Mouse (Mus musculus): Measurements from ENCODE around the gene Tap2. TPM values are rescaled to one million over a fixed set of nuclear protein-coding genes. Genes with fewer than 3 reads are reported as not detected.

The Tap2 gene
- 1 to 10 TPM; 7.0 to 7.8 TPM for total RNA-seq (2021)
- long read RNA-seq, experiment 1, transcript Tap2-201 (12 exons, 3,442 nt), result major isoform, 10 of 13 reads
- long read RNA-seq, experiment 1, partial matches to known transcripts, result 2 of 13 reads
- long read RNA-seq, experiment 1, other reads (novel, unspliced or antisense), result 0 of 13 reads
- long read RNA-seq, experiment 2, transcript Tap2-201 (12 exons, 3,442 nt), result major isoform, 7 of 9 reads
- long read RNA-seq, experiment 2, partial matches to known transcripts, result 0 of 9 reads
- long read RNA-seq, experiment 2, other reads (novel, unspliced or antisense), result 1 of 9 reads

- H3K27ac ChIP-seq, result peak within 1 kb of the TSS; percentile 68
- peak within 1 kb of the TSS; percentile 77 for H3K4me3 ChIP-seq
- no peak for TF ChIP-seq CTCF (IDR thresholded peaks at IDR 0.05)
- intact Hi-C loops (cut with DNase I), result no loop called here
- no peak for DNase-seq (ENCODE audit: extremely low spot score in 1 of 2, low spot score in 2 of 2)
Observed at GRCm38 (mm10) chr17:34203444-34203843, at the start of gene Tap2. Tap2 (plus strand) TSS chr17:34203527.

- no peak overlapping the region for H3K4me3 ChIP-seq
- DNase-seq (ENCODE audit: extremely low spot score in 1 of 2, low spot score in 2 of 2), result no peak
- no peak for TF ChIP-seq CTCF (IDR thresholded peaks at IDR 0.05)
- no peak overlapping the region for H3K27ac ChIP-seq
- intact Hi-C loops (cut with DNase I), result no loop called here
Observed at GRCm38 (mm10) chr17:34155534-34155933, 47.8 kb upstream of the Tap2 start.

DNA sequence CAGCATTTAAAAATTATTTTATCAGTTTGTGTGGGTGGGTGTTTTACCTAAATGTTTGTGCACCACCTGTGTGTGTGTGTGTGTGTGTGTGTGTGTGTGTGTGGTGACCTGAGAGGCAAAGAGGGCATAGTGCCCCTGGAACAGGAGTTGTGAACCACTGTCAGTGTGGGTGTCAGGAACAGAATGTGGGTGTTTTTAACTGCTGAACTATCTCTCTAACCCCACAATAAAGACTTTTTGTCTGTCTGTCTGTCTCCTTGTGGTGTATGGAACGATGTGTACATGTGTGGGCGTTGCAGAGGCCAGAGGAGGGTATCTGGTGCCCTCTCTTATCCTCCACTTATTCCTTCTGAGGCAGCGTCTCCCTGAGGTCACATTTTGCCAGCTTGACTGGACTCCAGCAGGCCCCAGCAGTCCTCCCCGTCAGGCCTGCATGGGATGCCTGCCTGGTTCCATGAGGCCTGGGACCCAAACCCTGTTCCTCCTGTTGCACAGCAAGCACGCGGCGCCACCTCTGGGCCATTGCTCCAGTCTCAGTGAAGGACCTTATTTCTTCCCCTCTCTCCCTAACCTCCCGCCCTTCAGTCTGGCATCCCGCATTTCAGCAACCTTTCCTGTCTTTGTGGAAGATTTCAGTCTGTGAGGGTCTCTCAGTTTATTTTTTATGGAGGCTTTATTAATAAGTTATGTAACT lies 39.0 kb upstream of the Tap2 start:
- Histone ChIP-seq H3K4me3 (no peak overlapping the region), H3K27ac (no peak overlapping the region)
- intact Hi-C loops (cut with DNase I), result no loop called here
- DNase-seq (ENCODE audit: extremely low spot score in 1 of 2, low spot score in 2 of 2), result no peak
- TF ChIP-seq CTCF (IDR thresholded peaks at IDR 0.05), result peak; percentile 20; the same call in 1 of the 2 replicates

GRCm38 (mm10) chr17:34165033-34165730 lies 38.1 kb upstream of the Tap2 start:
- peak; percentile 16; the same call in 1 of the 2 replicates for TF ChIP-seq CTCF (IDR thresholded peaks at IDR 0.05)
- no peak overlapping the region for H3K4me3 ChIP-seq
- no peak for DNase-seq (ENCODE audit: extremely low spot score in 1 of 2, low spot score in 2 of 2)
- no peak overlapping the region for H3K27ac ChIP-seq
- intact Hi-C loops (cut with DNase I), result no loop called here

- intact Hi-C loops (cut with DNase I), result loop anchor here (1.0 to 2.0 kb wide), 2 partner anchors 34 to 68 kb away; no protein-coding TSS in a partner anchor
- Histone ChIP-seq H3K4me3 (no peak overlapping the region), H3K27ac (no peak overlapping the region)
- DNase-seq (ENCODE audit: extremely low spot score in 1 of 2, low spot score in 2 of 2), result no peak
- peak; percentile 73 for TF ChIP-seq CTCF (IDR thresholded peaks at IDR 0.05)
Observed at GRCm38 (mm10) chr17:34169279-34169678, 34.0 kb upstream of the Tap2 start.

DNA sequence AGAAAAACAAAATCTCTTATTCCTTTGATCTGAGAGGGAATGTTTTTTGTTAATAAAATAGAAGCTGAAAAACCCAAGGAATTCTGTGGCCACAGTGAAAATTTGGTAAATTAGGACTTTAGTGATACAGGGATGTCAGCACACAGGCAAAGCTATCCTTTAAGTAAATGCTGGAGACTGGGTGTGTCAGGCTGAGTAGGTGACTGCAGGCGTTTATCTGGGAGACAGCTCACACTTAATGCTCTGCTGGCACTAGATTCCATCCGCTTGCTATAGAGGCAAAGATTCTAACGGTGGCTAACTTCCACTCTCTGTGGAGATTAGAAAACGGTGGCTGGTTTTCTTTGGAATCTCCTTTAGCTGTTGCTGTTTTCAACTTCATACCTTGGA lies 32.8 kb upstream of the Tap2 start:
- no peak for TF ChIP-seq CTCF (IDR thresholded peaks at IDR 0.05)
- Histone ChIP-seq H3K4me3 (no peak overlapping the region), H3K27ac (no peak overlapping the region)
- no peak for DNase-seq (ENCODE audit: extremely low spot score in 1 of 2, low spot score in 2 of 2)
- intact Hi-C loops (cut with DNase I), result loop anchor here (1.0 to 2.0 kb wide), 5 partner anchors 34 to 240 kb away; no protein-coding TSS in a partner anchor

- Histone ChIP-seq H3K4me3 (no peak overlapping the region), H3K27ac (no peak overlapping the region)
- intact Hi-C loops (cut with DNase I), result loop anchor here (1.0 to 2.0 kb wide), 5 partner anchors 33 to 240 kb away; no protein-coding TSS in a partner anchor
- peak; percentile 91 for TF ChIP-seq CTCF (IDR thresholded peaks at IDR 0.05)
- peak; percentile 73 to 80 for DNase-seq (ENCODE audit: extremely low spot score in 1 of 2, low spot score in 2 of 2)
Observed at GRCm38 (mm10) chr17:34170877-34171498, 32.3 kb upstream of the Tap2 start.

GRCm38 (mm10) chr17:34172528-34172927 lies 30.8 kb upstream of the Tap2 start:
- no peak overlapping the region for H3K27ac ChIP-seq
- intact Hi-C loops (cut with DNase I), result no loop called here
- peak; percentile 17 for TF ChIP-seq CTCF (IDR thresholded peaks at IDR 0.05)
- no peak overlapping the region for H3K4me3 ChIP-seq
- no peak for DNase-seq (ENCODE audit: extremely low spot score in 1 of 2, low spot score in 2 of 2)

- H3K27ac ChIP-seq, result no peak overlapping the region
- DNase-seq (ENCODE audit: extremely low spot score in 1 of 2, low spot score in 2 of 2), result no peak
- intact Hi-C loops (cut with DNase I), result no loop called here
- TF ChIP-seq CTCF (IDR thresholded peaks at IDR 0.05), result no peak
- no peak overlapping the region for H3K4me3 ChIP-seq
Observed at GRCm38 (mm10) chr17:34174075-34174474, 29.3 kb upstream of the Tap2 start.

GRCm38 (mm10) chr17:34177179-34177578 lies 26.1 kb upstream of the Tap2 start:
- intact Hi-C loops (cut with DNase I), result no loop called here
- TF ChIP-seq CTCF (IDR thresholded peaks at IDR 0.05), result peak; percentile 29
- DNase-seq (ENCODE audit: extremely low spot score in 1 of 2, low spot score in 2 of 2), result no peak
- no peak overlapping the region for H3K4me3 ChIP-seq
- H3K27ac ChIP-seq, result no peak overlapping the region

DNA sequence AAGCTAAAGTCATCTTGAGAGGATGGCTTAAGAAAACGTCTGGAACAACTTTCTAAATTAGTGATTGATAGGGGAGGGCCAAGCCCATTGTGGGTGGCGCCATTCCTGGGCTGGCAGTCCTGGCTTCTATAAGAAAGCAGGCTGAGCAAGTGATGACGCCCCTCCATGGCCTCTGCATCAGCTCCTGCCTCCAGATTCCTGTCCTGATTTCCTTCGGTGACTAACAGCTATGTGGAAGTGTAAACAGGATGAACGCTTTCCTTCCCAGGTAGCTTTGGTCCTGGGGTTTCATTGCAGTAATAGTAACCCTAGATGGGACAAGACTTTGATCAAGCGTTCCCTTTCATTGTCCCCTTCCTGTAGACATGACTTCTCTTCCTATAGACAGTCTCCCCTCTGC lies 24.3 kb upstream of the Tap2 start:
- no peak for TF ChIP-seq CTCF (IDR thresholded peaks at IDR 0.05)
- H3K4me3 ChIP-seq, result no peak overlapping the region
- H3K27ac ChIP-seq, result no peak overlapping the region
- intact Hi-C loops (cut with DNase I), result no loop called here
- DNase-seq (ENCODE audit: extremely low spot score in 1 of 2, low spot score in 2 of 2), result no peak
